13 mouse cellular contexts compared by ENCODE assay signal in genomic region chr1:85600794-85601193, GRCm38 (mm10). TPM values are rescaled to one million over a fixed set of nuclear protein-coding genes. Genes with fewer than 3 reads are reported as not detected.
A peak's percentile ranks its signal among the peaks of the same experiment; 100 is the strongest.
DNase-seq lines count a peak whose midpoint lies in the region; ATAC-seq lines count a peak whose summit lies in the region.
"Not testable (repeated sequence)": the region's sequence is repeated elsewhere in the genome, so short reads cannot be mapped to it uniquely, and the experiment has no call there.
"Had no signal": no experiment of that assay in that cellular context is flagged by ENCODE, and none has a peak within 500 bp of the region (broad histone marks: within the 10 kb centered on the region; RNA-seq: fewer than 3 reads in every experiment).

No protein-coding gene starts in this region.

- 0 out of 2 replicates have a peak overlapping the region, but pooled peaks have one; percentile 15 for H3K4me2 ChIP-seq in heart, embryonic 12.5 days
- H3K4me2 ChIP-seq in liver, embryonic 16.5 days (ENCODE audit: low read depth, low read length), result peak overlapping the region; percentile 22

- 0 out of 2 replicates have a peak overlapping the region, but pooled peaks have one; percentile 5 for H3K27ac ChIP-seq in brown adipose tissue, adult 24 weeks (replicated peaks; ENCODE audit: low read depth, low read length)
- not testable (repeated sequence) for H3K27ac ChIP-seq in heart, embryonic 12.5 days (ENCODE audit: poor library complexity, severe bottlenecking); liver, embryonic 16.5 days (ENCODE audit: low read length)

- not testable (repeated sequence) for H3K9ac ChIP-seq in heart, embryonic 12.5 days; liver, embryonic 16.5 days (ENCODE audit: low read depth, low read length)

- DNase-seq in MEL-GATA-1-ER (ENCODE audit: extremely low read depth, low read depth), result peak; percentile 26
- DNase-seq in kidney, adult 18-20 months, result peak; percentile 26
- peak; percentile 68 to 72 for DNase-seq in spleen, postnatal 36 days (ENCODE audit: low spot score in 2 of 2)

- peak overlapping the region; percentile 26 for H3K4me3 ChIP-seq in brown adipose tissue, adult 24 weeks (ENCODE audit: insufficient read depth, low read depth, low read length)
- H3K4me3 ChIP-seq in heart, embryonic 12.5 days; liver, embryonic 16.5 days (ENCODE audit: low read depth, low read length): not testable (repeated sequence)
- H3K4me3 ChIP-seq in megakaryocyte, embryonic 14.5 days (replicated peaks), result peak overlapping the region; percentile 85

- not testable (repeated sequence) for H3K9me3 ChIP-seq in heart, embryonic 12.5 days (replicated peaks); liver, embryonic 16.5 days (replicated peaks; ENCODE audit: control insufficient read depth, low read length); megakaryocyte, embryonic 14.5 days

- H3K36me3 ChIP-seq in heart, embryonic 12.5 days; liver, embryonic 16.5 days (ENCODE audit: control insufficient read depth, insufficient read depth); megakaryocyte, embryonic 14.5 days (replicated peaks; ENCODE audit: low read length): not testable (repeated sequence)

- not testable (repeated sequence) for ATAC-seq in heart, embryonic 12.5 days (ENCODE audit: insufficient number of reproducible peaks, low FRiP score); liver, embryonic 16.5 days (ENCODE audit: low read depth)

- not testable (repeated sequence) for H3K4me1 ChIP-seq in brown adipose tissue, adult 24 weeks (ENCODE audit: control insufficient read depth, insufficient read depth, insufficient read length, low read length); heart, embryonic 12.5 days (replicated peaks); liver, embryonic 16.5 days (ENCODE audit: control insufficient read depth, low read depth, low read length); megakaryocyte, embryonic 14.5 days

- WGBS in heart, embryonic 12.5 days, result 52% methylated on average over 4 of the region's 4 CpGs
- 43% methylated on average over 4 of the region's 4 CpGs for WGBS in liver, embryonic 16.5 days (ENCODE audit: insufficient replicate concordance)

- not testable (repeated sequence) for H3K27me3 ChIP-seq in heart, embryonic 12.5 days (replicated peaks); liver, embryonic 16.5 days (ENCODE audit: control insufficient read depth, insufficient read depth, low read depth, low read length); megakaryocyte, embryonic 14.5 days (replicated peaks)

RNA-seq across cellular contexts. Expression of gene Sp140, which starts 0.6 kb away (rescaled TPM):
- polyA plus RNA-seq in brown adipose tissue, adult 24 weeks (2012; ENCODE audit: insufficient read depth, insufficient read length, missing spikeins), result 4.0 and 5.1 TPM in 2 replicates
- polyA plus RNA-seq in heart, embryonic 12.5 days (2016; fragmentation: Nextera tagmentation; extraction: Ambion mirVana), result 1.4 and 2.1 TPM in 2 replicates
- 4.7 and 4.8 TPM in 2 replicates for polyA plus RNA-seq in liver, embryonic 16.5 days (2015; fragmentation: Nextera tagmentation; extraction: Ambion mirVana)
- polyA plus RNA-seq in megakaryocyte, embryonic 14.5 days (2012; ENCODE audit: insufficient read depth, low replicate concordance), result 1.3 and 8.1 TPM in 2 replicates

RNA-seq across cellular contexts. Expression of gene Sp110, which starts 2.2 kb away (rescaled TPM):
- 2.4 and 2.7 TPM in 2 replicates for polyA plus RNA-seq in brown adipose tissue, adult 24 weeks (2012; ENCODE audit: insufficient read depth, insufficient read length, missing spikeins)
- 1.4 and 1.5 TPM in 2 replicates for polyA plus RNA-seq in heart, embryonic 12.5 days (2016; fragmentation: Nextera tagmentation; extraction: Ambion mirVana)
- 5.1 and 6.0 TPM in 2 replicates for polyA plus RNA-seq in liver, embryonic 16.5 days (2015; fragmentation: Nextera tagmentation; extraction: Ambion mirVana)
- 7.2 and 10.5 TPM in 2 replicates for polyA plus RNA-seq in megakaryocyte, embryonic 14.5 days (2012; ENCODE audit: insufficient read depth, low replicate concordance)

RNA-seq across cellular contexts. Expression of gene G530012D18Rik, which starts 25.3 kb away (rescaled TPM):
- not detected in 2 replicates for polyA plus RNA-seq in brown adipose tissue, adult 24 weeks (2012; ENCODE audit: insufficient read depth, insufficient read length, missing spikeins)
- not detected in 2 replicates for polyA plus RNA-seq in heart, embryonic 12.5 days (2016; fragmentation: Nextera tagmentation; extraction: Ambion mirVana)
- not detected in 2 replicates for polyA plus RNA-seq in liver, embryonic 16.5 days (2015; fragmentation: Nextera tagmentation; extraction: Ambion mirVana)
- polyA plus RNA-seq in megakaryocyte, embryonic 14.5 days (2012; ENCODE audit: insufficient read depth, low replicate concordance), result not detected in 2 replicates
- polyA plus RNA-seq: heart, embryonic 10.5 days; hindbrain, embryonic 16.5 days; limb, embryonic 13.5 days; midbrain, embryonic 11.5 days; Patski; stomach, embryonic 15.5 days had no signal

RNA-seq across cellular contexts. Expression of gene Sp100, which starts 49.0 kb away (rescaled TPM):
- 15.4 and 21.5 TPM in 2 replicates for polyA plus RNA-seq in brown adipose tissue, adult 24 weeks (2012; ENCODE audit: insufficient read depth, insufficient read length, missing spikeins)
- polyA plus RNA-seq in heart, embryonic 12.5 days (2016; fragmentation: Nextera tagmentation; extraction: Ambion mirVana), result 0.88 and 1.2 TPM in 2 replicates
- 5.5 and 6.2 TPM in 2 replicates for polyA plus RNA-seq in liver, embryonic 16.5 days (2015; fragmentation: Nextera tagmentation; extraction: Ambion mirVana)
- 8.0 TPM in 1 of 2 replicates, not detected in the other for polyA plus RNA-seq in megakaryocyte, embryonic 14.5 days (2012; ENCODE audit: insufficient read depth, low replicate concordance)
